Mouse (Mus musculus) embryo, embryonic 10.5 days (tissue): ENCODE measurements around the gene Bet1l.

Experiments used
- DNase-seq: peaks from one replicate; pipeline ENCODE4 v3.0.0-alpha.2; 2015; ENCODE audit warnings: low spot score

The Bet1l gene

GRCm38 (mm10) chr7:140833341-140833740 lies 24.0 kb downstream of the Bet1l start:
- DNase-seq = no peak

DNA sequence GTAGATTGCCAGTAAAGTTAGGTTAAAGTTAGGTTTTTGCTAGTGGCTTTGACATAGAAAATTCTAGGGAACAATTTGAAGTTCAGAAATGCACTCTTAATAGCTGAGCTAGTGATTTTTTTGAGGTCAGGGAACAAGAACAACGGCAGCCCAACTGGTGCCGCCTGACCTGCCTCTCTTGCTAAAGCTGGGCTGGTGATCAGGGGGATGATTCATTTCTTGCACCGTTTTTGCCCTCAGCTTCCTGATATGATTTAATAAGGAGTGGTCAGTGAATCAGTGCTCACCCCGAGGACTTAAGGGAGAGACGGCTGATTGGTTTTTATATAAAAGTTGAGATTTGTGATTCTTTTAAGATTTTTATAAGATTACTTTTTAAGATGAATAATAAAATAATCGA lies 25.9 kb downstream of the Bet1l start:
- DNase-seq = no peak

DNA sequence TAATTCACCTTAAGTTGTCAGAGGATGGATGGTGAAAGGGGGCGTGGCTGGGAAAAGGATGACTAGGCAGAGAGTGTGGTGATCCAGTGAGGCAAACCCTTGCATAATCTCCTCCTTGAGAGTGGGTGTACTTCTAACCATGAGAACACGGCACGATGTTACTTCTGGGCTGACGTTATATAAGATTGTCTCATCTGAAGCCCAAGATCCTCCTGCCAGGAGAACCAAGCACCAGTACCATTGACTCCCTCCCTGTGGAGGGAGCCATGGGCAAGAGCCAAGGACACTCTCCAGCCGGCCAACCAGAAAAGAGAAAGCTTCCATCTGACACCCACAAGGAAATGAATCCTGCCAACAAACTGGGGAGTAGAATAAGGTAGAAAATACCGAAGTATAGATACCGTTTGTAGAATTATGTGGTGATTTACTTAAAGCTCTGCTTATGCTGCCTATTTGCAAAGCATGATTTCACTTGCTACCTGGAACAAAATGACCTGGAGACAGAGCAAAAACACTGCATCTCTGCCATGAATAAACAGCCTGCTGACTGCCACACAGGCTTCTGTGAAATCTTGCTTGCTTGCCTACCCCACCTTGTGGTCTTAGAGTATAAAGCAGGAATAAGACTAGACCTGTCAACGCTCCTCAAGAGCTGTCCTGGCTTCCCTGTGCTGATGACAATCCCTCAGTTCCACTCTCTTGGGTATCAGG lies 29.1 kb downstream of the Bet1l start:
- DNase-seq = peak; percentile 61

GRCm38 (mm10) chr7:140822731-140823130 lies 34.6 kb downstream of the Bet1l start:
- no peak for DNase-seq

GRCm38 (mm10) chr7:140821653-140822329 lies 35.6 kb downstream of the Bet1l start, which contains the start of gene Zfp941:
Zfp941 (minus strand) TSS chr7:140822178.
- peak; percentile 76 for DNase-seq

DNA sequence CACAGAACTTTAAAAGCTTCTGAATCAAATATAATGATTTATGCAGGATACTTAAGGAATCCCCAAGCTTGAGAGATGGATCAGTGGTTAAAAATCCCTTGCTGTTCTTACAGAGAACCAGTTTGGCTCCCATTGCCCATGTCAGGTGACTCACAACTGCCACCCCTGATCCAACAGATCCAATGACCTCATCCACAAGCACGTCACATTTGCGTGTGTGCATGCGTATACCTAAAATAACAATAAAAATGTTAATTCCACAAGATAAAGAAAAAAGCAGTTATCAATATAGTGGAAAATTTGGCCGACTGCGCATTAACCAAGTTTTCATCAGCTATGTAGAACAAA lies 36.1 kb downstream of the Bet1l start:
- no peak for DNase-seq

DNA sequence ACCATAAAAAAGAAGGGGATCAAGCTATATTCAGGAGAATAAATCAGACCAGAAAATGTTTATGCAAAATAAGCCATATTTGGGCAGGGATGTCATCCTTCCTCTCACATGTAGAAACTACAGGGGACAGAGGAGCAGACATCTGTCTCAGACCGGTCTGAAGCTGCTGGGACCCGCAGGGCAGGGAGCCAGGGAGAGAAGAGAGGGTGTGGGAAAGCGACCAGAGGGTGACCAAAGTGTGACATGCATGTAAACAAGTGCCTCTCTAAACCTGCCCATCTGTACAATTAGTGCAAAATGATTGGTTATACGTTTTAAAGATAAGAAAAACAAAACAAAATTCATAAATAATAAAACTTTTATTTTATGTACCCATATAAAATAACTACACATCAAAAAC lies 37.2 kb downstream of the Bet1l start:
- no peak for DNase-seq

DNA sequence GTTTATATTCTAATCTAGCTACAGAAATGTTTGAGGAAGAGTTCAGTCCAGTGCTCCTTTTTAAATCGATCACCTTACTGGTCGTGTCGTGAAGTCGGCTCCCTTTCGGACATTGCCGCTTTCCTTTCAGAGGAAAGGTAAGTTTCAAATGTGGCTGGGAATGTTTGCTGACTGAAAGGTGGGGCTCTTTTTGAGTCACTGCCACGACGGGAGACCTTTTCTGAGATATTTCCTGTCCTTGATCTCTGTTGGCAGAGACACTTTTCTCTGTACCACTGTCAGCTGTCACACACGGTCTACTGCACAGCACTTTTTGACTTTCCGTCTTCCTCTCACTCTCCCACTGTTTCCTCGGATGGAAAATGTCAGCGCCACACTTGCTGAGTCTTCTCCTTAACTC lies 44.5 kb downstream of the Bet1l start:
- DNase-seq = no peak

GRCm38 (mm10) chr7:140811714-140812113 lies 45.7 kb downstream of the Bet1l start:
- DNase-seq = no peak

DNA sequence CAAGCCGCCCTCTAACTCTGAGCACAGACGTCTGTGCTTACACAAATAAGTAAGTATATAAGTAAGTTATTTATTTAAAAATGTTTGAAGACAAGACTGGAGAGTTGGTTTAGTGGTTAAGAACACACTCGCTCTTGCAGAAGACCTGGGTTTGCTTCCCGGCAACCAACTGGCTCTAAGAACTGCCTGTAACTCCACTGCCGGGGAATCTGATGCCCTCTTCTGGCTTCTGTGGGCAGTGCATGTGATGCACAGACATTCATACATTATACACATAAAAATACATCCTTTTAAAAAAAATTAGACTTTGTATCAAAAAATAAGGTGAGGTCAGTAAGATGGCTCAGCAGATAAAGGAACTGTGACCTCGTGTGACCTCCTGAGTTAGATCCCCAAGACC lies 46.9 kb downstream of the Bet1l start:
- no peak for DNase-seq

DNA sequence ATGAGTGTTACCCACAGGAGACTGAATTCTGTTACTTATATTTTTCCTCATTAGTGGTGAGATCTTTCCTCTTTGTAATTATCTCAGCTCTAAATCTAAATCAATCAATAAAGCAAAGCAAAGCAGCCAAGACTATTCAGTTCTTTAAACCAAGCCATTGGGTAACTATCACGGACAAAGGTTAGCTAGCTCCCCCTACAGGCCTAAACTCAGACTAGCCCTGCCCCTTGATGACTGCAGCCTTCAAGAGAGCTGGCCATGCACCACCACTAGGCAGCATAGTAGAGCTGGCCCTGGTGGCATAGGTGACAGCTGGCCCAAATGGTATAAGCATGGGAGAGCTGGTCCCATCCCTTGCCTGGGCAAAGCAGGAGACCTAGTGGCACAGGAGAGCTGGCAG lies 51.7 kb downstream of the Bet1l start:
- peak; percentile 60 for DNase-seq
